Mouse (Mus musculus): ENCODE results near the gene Glul. TPM values are rescaled to one million over a fixed set of nuclear protein-coding genes. Genes with fewer than 3 reads are reported as not detected.
"Not testable (repeated sequence)": the region's sequence is repeated elsewhere in the genome, so short reads cannot be mapped to it uniquely, and the experiment has no call there.

The Glul gene
- polyA plus RNA-seq (2015; fragmentation: Nextera tagmentation; extraction: Ambion mirVana): 226 and 230 TPM in 2 replicates

- DNase-seq (ENCODE audit: low spot score) (peak; percentile 99), ATAC-seq (replicated peaks; ENCODE audit: low FRiP score, low read depth) (peak; percentile 96)
- Histone ChIP-seq H3K27me3 (ENCODE audit: insufficient read depth, low read length) (no peaks in the 10 kb centered on the region), H3K4me1 (replicated peaks; ENCODE audit: insufficient read depth, low read length) (0 out of 2 replicates have a peak, but pooled peaks cover 7% of the 10 kb centered on the region), H3K9ac (ENCODE audit: low read depth, low read length) (peak within 1 kb of the TSS; percentile 92), H3K4me3 (replicated peaks; ENCODE audit: low read depth, low read length) (peak within 1 kb of the TSS; percentile 89), H3K4me2 (ENCODE audit: low read length) (peak within 1 kb of the TSS; percentile 87), H3K9me3 (replicated peaks; ENCODE audit: low read length) (no peaks in the 10 kb centered on the region), H3K36me3 (ENCODE audit: insufficient read depth, low read length) (peaks cover 16% of the 10 kb centered on the region), H3K27ac (peak within 1 kb of the TSS; percentile 96)
- WGBS: under 1% methylated on average over 50 of the region's 51 CpGs
- TF ChIP-seq CTCF (IDR thresholded peaks at IDR 0.05; ENCODE audit: low read depth): no peak; the same call in 1 of the 2 replicates
Observed at GRCm38 (mm10) chr1:153899731-153900380, at the start of gene Glul, which contains the start of gene Teddm2. Gene Glul (plus strand): TSS chr1:153899944. Gene Teddm2 (minus strand): TSS chr1:153900228.

GRCm38 (mm10) chr1:153852696-153853095, 47.0 kb upstream of the Glul start:
- not testable (repeated sequence) for H3K4me2 ChIP-seq (ENCODE audit: low read length); DNase-seq (ENCODE audit: low spot score); H3K4me1 ChIP-seq (replicated peaks; ENCODE audit: insufficient read depth, low read length); H3K4me3 ChIP-seq (replicated peaks; ENCODE audit: low read depth, low read length); H3K36me3 ChIP-seq (ENCODE audit: insufficient read depth, low read length); H3K27me3 ChIP-seq (ENCODE audit: insufficient read depth, low read length); H3K27ac ChIP-seq; ATAC-seq (replicated peaks; ENCODE audit: low FRiP score, low read depth); H3K9me3 ChIP-seq (replicated peaks; ENCODE audit: low read length); H3K9ac ChIP-seq (ENCODE audit: low read depth, low read length)
- 63% methylated on average over 7 of the region's 7 CpGs for WGBS

- Histone ChIP-seq H3K4me2 (ENCODE audit: low read length) (no peak overlapping the region), H3K9me3 (replicated peaks; ENCODE audit: low read length) (no peaks in the 10 kb centered on the region), H3K36me3 (ENCODE audit: insufficient read depth, low read length) (no peaks in the 10 kb centered on the region), H3K4me3 (replicated peaks; ENCODE audit: low read depth, low read length) (no peak overlapping the region), H3K4me1 (replicated peaks; ENCODE audit: insufficient read depth, low read length) (no peaks in the 10 kb centered on the region), H3K27me3 (ENCODE audit: insufficient read depth, low read length) (no peaks in the 10 kb centered on the region), H3K27ac (no peak overlapping the region), H3K9ac (ENCODE audit: low read depth, low read length) (no peak overlapping the region)
- no peak for TF ChIP-seq CTCF (IDR thresholded peaks at IDR 0.05; ENCODE audit: low read depth)
- 71% methylated on average over 8 of the region's 8 CpGs for WGBS
- ATAC-seq (replicated peaks; ENCODE audit: low FRiP score, low read depth) (no peak), DNase-seq (ENCODE audit: low spot score) (no peak)
Observed at GRCm38 (mm10) chr1:153855946-153856345, 43.8 kb upstream of the Glul start.

- no peaks in the 10 kb centered on the region for H3K4me1 ChIP-seq (replicated peaks; ENCODE audit: insufficient read depth, low read length)
- H3K4me2 ChIP-seq (ENCODE audit: low read length): no peak within 1 kb of the TSS
- no peaks in the 10 kb centered on the region for H3K27me3 ChIP-seq (ENCODE audit: insufficient read depth, low read length)
- ATAC-seq (replicated peaks; ENCODE audit: low FRiP score, low read depth) (no peak), DNase-seq (ENCODE audit: low spot score) (no peak)
- no peak within 1 kb of the TSS for H3K9ac ChIP-seq (ENCODE audit: low read depth, low read length)
- no peaks in the 10 kb centered on the region for H3K9me3 ChIP-seq (replicated peaks; ENCODE audit: low read length)
- TF ChIP-seq CTCF (IDR thresholded peaks at IDR 0.05; ENCODE audit: low read depth): no peak
- H3K36me3 ChIP-seq (ENCODE audit: insufficient read depth, low read length): no peaks in the 10 kb centered on the region
- 90% methylated on average over 6 of the region's 6 CpGs for WGBS
- no peak within 1 kb of the TSS for H3K27ac ChIP-seq
- no peak within 1 kb of the TSS for H3K4me3 ChIP-seq (replicated peaks; ENCODE audit: low read depth, low read length)
Observed at GRCm38 (mm10) chr1:153874045-153874444, 25.7 kb upstream of the Glul start, which contains the start of gene Teddm1b. Gene Teddm1b (plus strand): TSS chr1:153874345.

- not testable (repeated sequence) for H3K9me3 ChIP-seq (replicated peaks; ENCODE audit: low read length); DNase-seq (ENCODE audit: low spot score); H3K4me3 ChIP-seq (replicated peaks; ENCODE audit: low read depth, low read length); H3K36me3 ChIP-seq (ENCODE audit: insufficient read depth, low read length); ATAC-seq (replicated peaks; ENCODE audit: low FRiP score, low read depth); H3K27me3 ChIP-seq (ENCODE audit: insufficient read depth, low read length); H3K27ac ChIP-seq; H3K4me1 ChIP-seq (replicated peaks; ENCODE audit: insufficient read depth, low read length); H3K9ac ChIP-seq (ENCODE audit: low read depth, low read length); H3K4me2 ChIP-seq (ENCODE audit: low read length)
- 96% methylated on average over 17 of the region's 17 CpGs for whole genome bisulfite sequencing
Observed at GRCm38 (mm10) chr1:153880391-153880790, 19.4 kb upstream of the Glul start.

- Histone ChIP-seq H3K4me1 (replicated peaks; ENCODE audit: insufficient read depth, low read length) (no peaks in the 10 kb centered on the region), H3K9me3 (replicated peaks; ENCODE audit: low read length) (no peaks in the 10 kb centered on the region), H3K4me3 (replicated peaks; ENCODE audit: low read depth, low read length) (no peak overlapping the region), H3K9ac (ENCODE audit: low read depth, low read length) (no peak overlapping the region), H3K4me2 (ENCODE audit: low read length) (no peak overlapping the region), H3K36me3 (ENCODE audit: insufficient read depth, low read length) (no peaks in the 10 kb centered on the region), H3K27me3 (ENCODE audit: insufficient read depth, low read length) (no peaks in the 10 kb centered on the region), H3K27ac (no peak overlapping the region)
- peak; percentile 12 for DNase-seq (ENCODE audit: low spot score)
- no peak for TF ChIP-seq CTCF (IDR thresholded peaks at IDR 0.05; ENCODE audit: low read depth)
- no peak for ATAC-seq (replicated peaks; ENCODE audit: low FRiP score, low read depth)
- WGBS: 17% methylated on average over 17 of the region's 17 CpGs
Observed at GRCm38 (mm10) chr1:153886024-153886633, 13.6 kb upstream of the Glul start.

Measured in kidney, postnatal 0 days (tissue).